ENCODE assay signal across 8 mouse cellular contexts in genomic region chr9:57502911-57503621, GRCm38 (mm10). TPM values are rescaled to one million over a fixed set of nuclear protein-coding genes. Genes with fewer than 3 reads are reported as not detected.
DNase-seq lines count a peak whose midpoint lies in the region; ATAC-seq and TF ChIP-seq lines count a peak whose summit lies in the region.

No protein-coding gene starts in this region.

- no peaks in the 10 kb centered on the region for H3K9me3 ChIP-seq in heart, embryonic 10.5 days
- no peaks in the 10 kb centered on the region for H3K9me3 ChIP-seq in forebrain, postnatal 0 days (ENCODE audit: low read length)
- no peaks in the 10 kb centered on the region for H3K9me3 ChIP-seq in limb, embryonic 14.5 days (ENCODE audit: control insufficient read depth, low read length)
- H3K9me3 ChIP-seq in stomach, embryonic 15.5 days: no peaks in the 10 kb centered on the region

- H3K27ac ChIP-seq in heart, embryonic 10.5 days: peak overlapping the region; percentile 85; the same call in 1 of the 2 replicates
- peak overlapping the region; percentile 79 for H3K27ac ChIP-seq in forebrain, postnatal 0 days (ENCODE audit: low read depth, low read length)
- H3K27ac ChIP-seq in limb, embryonic 14.5 days (replicated peaks; ENCODE audit: low read depth, low read length): no peak overlapping the region
- no peak overlapping the region for H3K27ac ChIP-seq in stomach, embryonic 15.5 days

- ATAC-seq in forebrain, postnatal 0 days: no peak
- peak; percentile 41; the same call in 1 of the 2 replicates for ATAC-seq in limb, embryonic 14.5 days (ENCODE audit: low FRiP score, low read depth)
- no peak for ATAC-seq in stomach, embryonic 15.5 days (ENCODE audit: insufficient read depth, low FRiP score, low read depth)
- ATAC-seq in erythroblast, adult 5-6 weeks (replicated peaks; ENCODE audit: low FRiP score, poor library complexity, severe bottlenecking): no peak
- ATAC-seq in granulocyte monocyte progenitor cell, adult 5-6 weeks (replicated peaks; ENCODE audit: poor library complexity, severe bottlenecking): no peak

- H3K4me2 ChIP-seq in forebrain, postnatal 0 days (ENCODE audit: low read depth): peak overlapping the region; percentile 95
- H3K4me2 ChIP-seq in limb, embryonic 14.5 days (replicated peaks; ENCODE audit: low read depth, low read length, severe bottlenecking): peak overlapping the region; percentile 95
- peak overlapping the region; percentile 96 for H3K4me2 ChIP-seq in stomach, embryonic 15.5 days

- peak overlapping the region; percentile 64 for H3K4me3 ChIP-seq in heart, embryonic 10.5 days
- H3K4me3 ChIP-seq in forebrain, postnatal 0 days (ENCODE audit: low read depth, low read length): peak overlapping the region; percentile 41
- peak overlapping the region; percentile 46 for H3K4me3 ChIP-seq in limb, embryonic 14.5 days (replicated peaks; ENCODE audit: low read length)
- H3K4me3 ChIP-seq in stomach, embryonic 15.5 days (replicated peaks): peak overlapping the region; percentile 47

- no peak for DNase-seq in heart, embryonic 10.5 days (ENCODE audit: low spot score)
- no peak for DNase-seq in heart, postnatal 25 days (ENCODE audit: low spot score)
- peak; percentile 67 for DNase-seq in R1 (ENCODE audit: low read depth, low spot score)
- no peak for DNase-seq in forebrain, postnatal 0 days
- DNase-seq in limb, embryonic 14.5 days (ENCODE audit: low spot score): no peak

- TF ChIP-seq POLR2A in limb, embryonic 14.5 days (IDR thresholded peaks at IDR 0.05; ENCODE audit: borderline replicate concordance, extremely low read depth, insufficient read depth, insufficient read length): no peak

- peak overlapping the region; percentile 46 for H3K9ac ChIP-seq in forebrain, postnatal 0 days
- no peak overlapping the region for H3K9ac ChIP-seq in limb, embryonic 14.5 days (ENCODE audit: low read depth, low read length, severe bottlenecking)
- H3K9ac ChIP-seq in stomach, embryonic 15.5 days: no peak overlapping the region

- WGBS in heart, embryonic 10.5 days: 3% methylated on average over 23 of the region's 23 CpGs
- 10% methylated on average over 23 of the region's 23 CpGs for WGBS in forebrain, postnatal 0 days
- whole genome bisulfite sequencing in limb, embryonic 14.5 days: 1% methylated on average over 23 of the region's 23 CpGs
- 4% methylated on average over 23 of the region's 23 CpGs for WGBS in stomach, embryonic 15.5 days

- intact Hi-C loops in heart, postnatal 25 days (cut with DNase I): no loop called here

- no peak for TF ChIP-seq CTCF in forebrain, postnatal 0 days (IDR thresholded peaks at IDR 0.05; ENCODE audit: low read depth)

- no peaks in the 10 kb centered on the region for H3K36me3 ChIP-seq in heart, embryonic 10.5 days
- no peaks in the 10 kb centered on the region for H3K36me3 ChIP-seq in forebrain, postnatal 0 days (ENCODE audit: insufficient read depth)
- no peaks in the 10 kb centered on the region for H3K36me3 ChIP-seq in limb, embryonic 14.5 days (ENCODE audit: control insufficient read depth, insufficient read depth, low read length)
- no peaks in the 10 kb centered on the region for H3K36me3 ChIP-seq in stomach, embryonic 15.5 days

- peaks cover 53% of the 10 kb centered on the region for H3K4me1 ChIP-seq in heart, embryonic 10.5 days
- H3K4me1 ChIP-seq in forebrain, postnatal 0 days (ENCODE audit: insufficient read depth): peaks cover 27% of the 10 kb centered on the region
- peaks cover 21% of the 10 kb centered on the region for H3K4me1 ChIP-seq in limb, embryonic 14.5 days (ENCODE audit: control insufficient read depth, insufficient read depth, low read length)
- peaks cover 34% of the 10 kb centered on the region for H3K4me1 ChIP-seq in stomach, embryonic 15.5 days

- H3K27me3 ChIP-seq in heart, embryonic 10.5 days (ENCODE audit: insufficient read depth, poor library complexity, severe bottlenecking): peaks cover 84% of the 10 kb centered on the region
- H3K27me3 ChIP-seq in forebrain, postnatal 0 days (ENCODE audit: insufficient read depth, low read length): 0 out of 2 replicates have a peak, but pooled peaks cover 8% of the 10 kb centered on the region
- H3K27me3 ChIP-seq in limb, embryonic 14.5 days (ENCODE audit: control insufficient read depth, insufficient read depth, low read length): peaks cover 78% of the 10 kb centered on the region
- H3K27me3 ChIP-seq in stomach, embryonic 15.5 days (replicated peaks): peaks cover 71% of the 10 kb centered on the region

RNA-seq across cellular contexts. Expression of gene Rpp25, which starts 0.8 kb away (rescaled TPM):
- polyA plus RNA-seq in heart, embryonic 10.5 days (2016; fragmentation: Nextera tagmentation; extraction: Ambion mirVana): 15.0 and 16.5 TPM in 2 replicates
- total RNA-seq in heart, postnatal 25 days (2021): 1 to 10 TPM; 1.6 to 2.3 TPM
- total RNA-seq in forebrain, postnatal 0 days (2014; rRNA removed): 24.7 and 30.2 TPM in 2 replicates
- 40.9 and 46.5 TPM in 2 replicates for polyA plus RNA-seq in forebrain, postnatal 0 days (2015; fragmentation: Nextera tagmentation; extraction: Ambion mirVana)
- polyA plus RNA-seq in limb, embryonic 14.5 days (2012; rRNA removed): 0.60 and 0.74 TPM in 2 replicates
- polyA plus RNA-seq in limb, embryonic 14.5 days (2014; fragmentation: Nextera tagmentation; extraction: Ambion mirVana): 0.94 and 1.5 TPM in 2 replicates
- polyA plus RNA-seq in stomach, embryonic 15.5 days (2015; fragmentation: Nextera tagmentation; extraction: Ambion mirVana): 6.0 and 6.1 TPM in 2 replicates
- total RNA-seq in erythroblast, adult 5-6 weeks (2015; ENCODE audit: low replicate concordance): not detected in 2 replicates
- total RNA-seq in erythroblast, adult 5-6 weeks (2017; ENCODE audit: low replicate concordance): not detected in 2 replicates
- 0.32 TPM in 1 of 2 replicates, not detected in the other for total RNA-seq in granulocyte monocyte progenitor cell, adult 5-6 weeks (2014; fragmentation: Nextera tagmentation)
- total RNA-seq in granulocyte monocyte progenitor cell, adult 5-6 weeks (2017): 0.46 TPM in 1 of 2 replicates, not detected in the other

RNA-seq across cellular contexts. Expression of gene Cox5a, which starts 18.0 kb away (rescaled TPM):
- 911 and 1,292 TPM in 2 replicates for polyA plus RNA-seq in heart, embryonic 10.5 days (2016; fragmentation: Nextera tagmentation; extraction: Ambion mirVana)
- 1,000 to 10,000 TPM; 2,545 to 2,748 TPM for total RNA-seq in heart, postnatal 25 days (2021)
- 236 and 279 TPM in 2 replicates for total RNA-seq in forebrain, postnatal 0 days (2014; rRNA removed)
- 1,027 and 1,112 TPM in 2 replicates for polyA plus RNA-seq in forebrain, postnatal 0 days (2015; fragmentation: Nextera tagmentation; extraction: Ambion mirVana)
- 168 and 174 TPM in 2 replicates for polyA plus RNA-seq in limb, embryonic 14.5 days (2012; rRNA removed)
- 436 and 466 TPM in 2 replicates for polyA plus RNA-seq in limb, embryonic 14.5 days (2014; fragmentation: Nextera tagmentation; extraction: Ambion mirVana)
- polyA plus RNA-seq in stomach, embryonic 15.5 days (2015; fragmentation: Nextera tagmentation; extraction: Ambion mirVana): 621 and 623 TPM in 2 replicates
- 134 and 146 TPM in 2 replicates for total RNA-seq in erythroblast, adult 5-6 weeks (2015; ENCODE audit: low replicate concordance)
- 23.7 and 45.9 TPM in 2 replicates for total RNA-seq in erythroblast, adult 5-6 weeks (2017; ENCODE audit: low replicate concordance)
- 540 and 741 TPM in 2 replicates for total RNA-seq in granulocyte monocyte progenitor cell, adult 5-6 weeks (2014; fragmentation: Nextera tagmentation)
- 121 and 142 TPM in 2 replicates for total RNA-seq in granulocyte monocyte progenitor cell, adult 5-6 weeks (2017)

RNA-seq across cellular contexts. Expression of gene Fam219b, which starts 34.3 kb away (rescaled TPM):
- polyA plus RNA-seq in heart, embryonic 10.5 days (2016; fragmentation: Nextera tagmentation; extraction: Ambion mirVana): 14.2 and 14.9 TPM in 2 replicates
- total RNA-seq in heart, postnatal 25 days (2021): 1 to 10 TPM; 6.7 to 9.3 TPM
- 25.1 and 29.9 TPM in 2 replicates for total RNA-seq in forebrain, postnatal 0 days (2014; rRNA removed)
- polyA plus RNA-seq in forebrain, postnatal 0 days (2015; fragmentation: Nextera tagmentation; extraction: Ambion mirVana): 19.8 and 26.8 TPM in 2 replicates
- 16.2 and 19.0 TPM in 2 replicates for polyA plus RNA-seq in limb, embryonic 14.5 days (2012; rRNA removed)
- 25.2 and 27.0 TPM in 2 replicates for polyA plus RNA-seq in limb, embryonic 14.5 days (2014; fragmentation: Nextera tagmentation; extraction: Ambion mirVana)
- 18.7 and 19.7 TPM in 2 replicates for polyA plus RNA-seq in stomach, embryonic 15.5 days (2015; fragmentation: Nextera tagmentation; extraction: Ambion mirVana)
- 0.19 and 0.42 TPM in 2 replicates for total RNA-seq in erythroblast, adult 5-6 weeks (2015; ENCODE audit: low replicate concordance)
- 4.2 and 4.7 TPM in 2 replicates for total RNA-seq in erythroblast, adult 5-6 weeks (2017; ENCODE audit: low replicate concordance)
- total RNA-seq in granulocyte monocyte progenitor cell, adult 5-6 weeks (2014; fragmentation: Nextera tagmentation): 7.3 and 7.5 TPM in 2 replicates
- 11.4 and 12.6 TPM in 2 replicates for total RNA-seq in granulocyte monocyte progenitor cell, adult 5-6 weeks (2017)

RNA-seq across cellular contexts. Expression of gene Scamp5, which starts 35.2 kb away (rescaled TPM):
- polyA plus RNA-seq in heart, embryonic 10.5 days (2016; fragmentation: Nextera tagmentation; extraction: Ambion mirVana): 11.3 and 11.4 TPM in 2 replicates
- 1 to 10 TPM; 4.9 to 5.1 TPM for total RNA-seq in heart, postnatal 25 days (2021)
- total RNA-seq in forebrain, postnatal 0 days (2014; rRNA removed): 252 and 282 TPM in 2 replicates
- polyA plus RNA-seq in forebrain, postnatal 0 days (2015; fragmentation: Nextera tagmentation; extraction: Ambion mirVana): 167 and 175 TPM in 2 replicates
- polyA plus RNA-seq in limb, embryonic 14.5 days (2012; rRNA removed): 33.8 and 45.3 TPM in 2 replicates
- polyA plus RNA-seq in limb, embryonic 14.5 days (2014; fragmentation: Nextera tagmentation; extraction: Ambion mirVana): 10.0 and 12.5 TPM in 2 replicates
- polyA plus RNA-seq in stomach, embryonic 15.5 days (2015; fragmentation: Nextera tagmentation; extraction: Ambion mirVana): 19.8 and 22.4 TPM in 2 replicates
- 1.0 TPM in 1 of 2 replicates, not detected in the other for total RNA-seq in erythroblast, adult 5-6 weeks (2015; ENCODE audit: low replicate concordance)
- total RNA-seq in erythroblast, adult 5-6 weeks (2017; ENCODE audit: low replicate concordance): 0.14 and 0.17 TPM in 2 replicates
- total RNA-seq in granulocyte monocyte progenitor cell, adult 5-6 weeks (2014; fragmentation: Nextera tagmentation): 5.4 and 8.2 TPM in 2 replicates
- total RNA-seq in granulocyte monocyte progenitor cell, adult 5-6 weeks (2017): 1.6 and 2.2 TPM in 2 replicates

RNA-seq across cellular contexts. Expression of gene Mpi, which starts 49.5 kb away (rescaled TPM):
- polyA plus RNA-seq in heart, embryonic 10.5 days (2016; fragmentation: Nextera tagmentation; extraction: Ambion mirVana): 80.6 and 102 TPM in 2 replicates
- 100 to 1,000 TPM; 160 to 162 TPM for total RNA-seq in heart, postnatal 25 days (2021)
- total RNA-seq in forebrain, postnatal 0 days (2014; rRNA removed): 46.1 and 47.8 TPM in 2 replicates
- 37.9 and 49.3 TPM in 2 replicates for polyA plus RNA-seq in forebrain, postnatal 0 days (2015; fragmentation: Nextera tagmentation; extraction: Ambion mirVana)
- 51.0 and 55.6 TPM in 2 replicates for polyA plus RNA-seq in limb, embryonic 14.5 days (2012; rRNA removed)
- 34.4 and 37.5 TPM in 2 replicates for polyA plus RNA-seq in limb, embryonic 14.5 days (2014; fragmentation: Nextera tagmentation; extraction: Ambion mirVana)
- 38.9 and 48.4 TPM in 2 replicates for polyA plus RNA-seq in stomach, embryonic 15.5 days (2015; fragmentation: Nextera tagmentation; extraction: Ambion mirVana)
- total RNA-seq in erythroblast, adult 5-6 weeks (2015; ENCODE audit: low replicate concordance): 2.7 and 12.9 TPM in 2 replicates
- 2.8 and 5.9 TPM in 2 replicates for total RNA-seq in erythroblast, adult 5-6 weeks (2017; ENCODE audit: low replicate concordance)
- total RNA-seq in granulocyte monocyte progenitor cell, adult 5-6 weeks (2014; fragmentation: Nextera tagmentation): 10.8 and 23.1 TPM in 2 replicates
- total RNA-seq in granulocyte monocyte progenitor cell, adult 5-6 weeks (2017): 13.9 and 17.8 TPM in 2 replicates

Comparison
In these comparisons a context has a peak if more than half of its experiments do, and no peak if none do; other contexts are left out.
1. H3K27ac ChIP-seq: peak in heart, embryonic 10.5 days (single experiment) and forebrain, postnatal 0 days (single experiment); none in limb, embryonic 14.5 days (single experiment) and stomach, embryonic 15.5 days (single experiment).
2. Peak in every context shown above with its lines, with median percentiles within 50 percentile points of each other: H3K4me3 ChIP-seq and H3K4me2 ChIP-seq.